Mouse (Mus musculus) forebrain, embryonic 15.5 days (tissue): Measurements from ENCODE around the gene Rgcc. TPM values are rescaled to one million over a fixed set of nuclear protein-coding genes. Genes with fewer than 3 reads are reported as not detected.

Experiments
- ATAC-seq: fragments of 200-750 bp; cut with Nextera tagmentation; replicated peaks from 2 replicates; pipeline ENCODE4 v1.8.0; 2017; ENCODE audit warnings: mild to moderate bottlenecking, moderate TSS enrichment, moderate library complexity
- H3K27ac ChIP-seq: fragments of 300-500 bp; sonication (generic); replicated peaks from 2 replicates; pipeline ENCODE4 v1.5.1; 2015; ENCODE audit warnings: mild to moderate bottlenecking, inconsistent platforms
- H3K27me3 ChIP-seq: fragments of 300-500 bp; sonication (generic); 2 replicates; pipeline ENCODE4 v1.6.1; 2015; ENCODE audit warnings: inconsistent platforms
- H3K36me3 ChIP-seq: fragments of 300-500 bp; sonication (generic); 2 replicates; pipeline ENCODE4 v1.6.1; 2015; ENCODE audit warnings: mild to moderate bottlenecking, inconsistent platforms
- H3K4me1 ChIP-seq: fragments of 300-500 bp; sonication (generic); 2 replicates; pipeline ENCODE4 v1.6.1; 2015; ENCODE audit warnings: inconsistent platforms
- H3K4me2 ChIP-seq: fragments of 300-500 bp; sonication (generic); replicated peaks from 2 replicates; pipeline ENCODE4 v1.6.1; 2015; ENCODE audit warnings: mild to moderate bottlenecking, inconsistent platforms
- H3K4me3 ChIP-seq: fragments of 300-500 bp; sonication (generic); 2 replicates; pipeline ENCODE4 v1.5.1; 2015; ENCODE audit warnings: mild to moderate bottlenecking, inconsistent platforms
- H3K9ac ChIP-seq: fragments of 300-500 bp; sonication (generic); replicated peaks from 2 replicates; pipeline ENCODE4 v1.6.1; 2015; ENCODE audit warnings: mild to moderate bottlenecking, inconsistent platforms
- H3K9me3 ChIP-seq: fragments of 300-500 bp; sonication (generic); 2 replicates; pipeline ENCODE4 v1.6.1; 2016; ENCODE audit warnings: inconsistent platforms
- WGBS: fragments of 180-500 bp; shearing (Covaris S2); methylation state at CpG from one replicate; pipeline ENCODE4 v1.1.7; 2015; ENCODE audit warnings: mixed read lengths; 5-methylcytosine and 5-hydroxymethylcytosine counted together
- polyA plus RNA-seq: library from polyadenylated mRNA; unstranded; fragments of >200 nt; fragmentation: Nextera tagmentation; extraction: Ambion mirVana; gene quantifications from 2 replicates; pipeline ENCODE4 v1.2.1, GENCODE M21; 2015

The Rgcc gene
- polyA plus RNA-seq, 1 experiment from 2014 or later = 67.3 TPM

DNA sequence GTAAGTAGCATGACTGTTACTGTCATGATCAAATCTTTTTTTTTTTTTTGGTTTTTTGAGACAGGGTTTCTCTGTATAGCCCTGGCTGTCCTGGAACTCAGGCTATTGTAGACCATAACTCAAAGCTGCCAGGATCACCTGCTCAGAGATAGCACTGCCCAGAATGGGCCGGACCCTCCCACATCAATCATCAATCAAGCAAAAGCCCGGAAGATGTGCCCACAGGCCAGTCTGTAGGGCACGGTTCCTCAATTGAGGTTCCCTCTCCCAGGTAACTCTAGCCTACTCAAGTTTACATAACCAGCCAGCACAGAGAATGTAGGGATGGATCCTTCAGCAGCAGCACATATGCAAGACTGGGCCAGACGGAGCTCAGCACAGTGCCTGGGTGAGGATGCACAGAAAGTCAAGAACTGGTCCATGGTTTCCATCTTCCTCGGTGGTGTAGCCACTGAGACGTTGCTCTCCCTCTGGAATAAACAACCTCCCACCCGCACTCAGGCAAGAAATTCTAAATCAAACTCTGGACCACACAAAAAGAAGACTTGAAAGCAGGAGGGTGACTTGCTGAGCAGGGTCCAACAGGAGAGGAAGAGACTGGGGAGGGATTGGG, 14.1 kb downstream of the Rgcc start:
- Histone ChIP-seq H3K4me1 (peaks cover 30% of the 10 kb centered on the region), H3K9ac (no peak overlapping the region), H3K9me3 (no peaks in the 10 kb centered on the region), H3K36me3 (no peaks in the 10 kb centered on the region), H3K27me3 (no peaks in the 10 kb centered on the region), H3K27ac (no peak overlapping the region), H3K4me2 (no peak overlapping the region), H3K4me3 (no peak overlapping the region)
- WGBS = 96% methylated on average over 7 of the region's 7 CpGs
- no peak for ATAC-seq

GRCm38 (mm10) chr14:79285549-79285948, 15.9 kb downstream of the Rgcc start:
- H3K9ac ChIP-seq = no peak overlapping the region
- ATAC-seq = no peak
- H3K27ac ChIP-seq = no peak overlapping the region
- H3K9me3 ChIP-seq = no peaks in the 10 kb centered on the region
- no peaks in the 10 kb centered on the region for H3K27me3 ChIP-seq
- no peak overlapping the region for H3K4me3 ChIP-seq
- peaks cover 18% of the 10 kb centered on the region for H3K4me1 ChIP-seq
- H3K4me2 ChIP-seq = no peak overlapping the region
- H3K36me3 ChIP-seq = no peaks in the 10 kb centered on the region
- 96% methylated on average over 5 of the region's 5 CpGs for WGBS

- H3K4me1 ChIP-seq = peaks cover 8% of the 10 kb centered on the region
- no peak overlapping the region for H3K27ac ChIP-seq
- no peaks in the 10 kb centered on the region for H3K36me3 ChIP-seq
- H3K4me3 ChIP-seq = no peak overlapping the region
- no peak overlapping the region for H3K4me2 ChIP-seq
- ATAC-seq = no peak
- H3K27me3 ChIP-seq = no peaks in the 10 kb centered on the region
- H3K9me3 ChIP-seq = no peaks in the 10 kb centered on the region
- WGBS = 84% methylated on average over 4 of the region's 4 CpGs
- no peak overlapping the region for H3K9ac ChIP-seq
These were observed 16.8 kb downstream of the Rgcc start for GRCm38 (mm10) chr14:79284616-79285015.

GRCm38 (mm10) chr14:79283952-79284351, 17.5 kb downstream of the Rgcc start:
- 90% methylated on average over 7 of the region's 7 CpGs for WGBS
- Histone ChIP-seq H3K9me3 (no peaks in the 10 kb centered on the region), H3K4me3 (no peak overlapping the region), H3K9ac (no peak overlapping the region), H3K36me3 (no peaks in the 10 kb centered on the region), H3K27ac (no peak overlapping the region), H3K4me1 (peaks cover 2% of the 10 kb centered on the region), H3K27me3 (no peaks in the 10 kb centered on the region), H3K4me2 (no peak overlapping the region)
- ATAC-seq = no peak

- Histone ChIP-seq H3K36me3 (no peaks in the 10 kb centered on the region), H3K4me1 (no peaks in the 10 kb centered on the region), H3K4me3 (no peak overlapping the region), H3K27me3 (no peaks in the 10 kb centered on the region), H3K4me2 (no peak overlapping the region), H3K9ac (no peak overlapping the region), H3K9me3 (no peaks in the 10 kb centered on the region), H3K27ac (no peak overlapping the region)
- ATAC-seq = no peak
- WGBS = 94% methylated on average over 9 of the region's 9 CpGs
These were observed 19.4 kb downstream of the Rgcc start for GRCm38 (mm10) chr14:79281894-79282553.

DNA sequence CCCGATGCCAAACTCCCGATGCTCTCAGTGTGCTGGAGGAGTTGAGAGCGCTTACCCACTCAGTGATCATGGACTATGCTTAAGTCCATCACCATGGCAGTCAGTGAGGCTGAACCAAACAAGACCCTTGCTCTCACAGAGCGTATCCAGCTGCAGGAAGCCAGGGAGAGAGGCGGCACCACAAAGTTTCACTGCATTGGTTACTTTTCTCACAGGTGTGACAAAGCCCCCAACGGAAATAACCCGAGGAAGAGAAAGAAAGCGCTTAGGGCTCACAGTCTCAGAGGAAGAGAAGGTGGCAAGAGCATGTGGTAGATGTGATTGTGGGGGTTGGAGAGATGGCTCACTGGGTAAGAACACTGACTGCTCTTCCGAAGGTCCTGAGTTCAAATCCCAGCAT, 21.0 kb downstream of the Rgcc start:
- H3K4me1 ChIP-seq = no peaks in the 10 kb centered on the region
- H3K27ac ChIP-seq = no peak overlapping the region
- H3K4me3 ChIP-seq = no peak overlapping the region
- H3K4me2 ChIP-seq = no peak overlapping the region
- H3K27me3 ChIP-seq = no peaks in the 10 kb centered on the region
- 91% methylated on average over 9 of the region's 9 CpGs for WGBS
- no peaks in the 10 kb centered on the region for H3K9me3 ChIP-seq
- H3K9ac ChIP-seq = no peak overlapping the region
- no peak for ATAC-seq
- no peaks in the 10 kb centered on the region for H3K36me3 ChIP-seq

DNA sequence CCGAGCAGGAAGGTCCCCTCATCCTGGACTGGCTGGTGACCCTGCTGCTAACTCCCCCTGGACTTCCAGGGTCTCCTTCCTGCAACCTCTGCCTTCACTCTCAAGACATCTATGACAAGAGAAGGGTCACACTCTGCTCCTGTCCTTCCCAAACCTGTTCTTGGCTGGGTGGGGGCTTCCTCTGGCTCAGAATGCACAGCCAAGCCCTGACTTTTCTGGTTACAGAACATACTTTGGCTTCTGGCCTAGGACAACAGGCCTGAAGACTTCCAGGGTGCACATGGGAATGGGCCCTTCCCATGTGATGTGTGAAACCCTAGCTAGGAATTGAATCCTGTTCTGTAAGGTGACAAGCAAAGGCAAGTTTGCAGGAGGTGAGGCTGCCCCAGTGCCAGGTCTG, 22.0 kb downstream of the Rgcc start:
- no peaks in the 10 kb centered on the region for H3K9me3 ChIP-seq
- no peak for ATAC-seq
- no peaks in the 10 kb centered on the region for H3K27me3 ChIP-seq
- H3K36me3 ChIP-seq = no peaks in the 10 kb centered on the region
- H3K9ac ChIP-seq = no peak overlapping the region
- 73% methylated on average over 1 of the region's 1 CpGs for WGBS
- H3K4me2 ChIP-seq = no peak overlapping the region
- no peak overlapping the region for H3K4me3 ChIP-seq
- H3K4me1 ChIP-seq = no peaks in the 10 kb centered on the region
- no peak overlapping the region for H3K27ac ChIP-seq

- no peak overlapping the region for H3K9ac ChIP-seq
- no peak for ATAC-seq
- no peaks in the 10 kb centered on the region for H3K36me3 ChIP-seq
- H3K4me3 ChIP-seq = no peak overlapping the region
- 90% methylated on average over 4 of the region's 4 CpGs for WGBS
- no peak overlapping the region for H3K4me2 ChIP-seq
- no peaks in the 10 kb centered on the region for H3K9me3 ChIP-seq
- H3K27ac ChIP-seq = no peak overlapping the region
- no peaks in the 10 kb centered on the region for H3K27me3 ChIP-seq
- H3K4me1 ChIP-seq = no peaks in the 10 kb centered on the region
These were observed 22.5 kb downstream of the Rgcc start for GRCm38 (mm10) chr14:79278927-79279326.

DNA sequence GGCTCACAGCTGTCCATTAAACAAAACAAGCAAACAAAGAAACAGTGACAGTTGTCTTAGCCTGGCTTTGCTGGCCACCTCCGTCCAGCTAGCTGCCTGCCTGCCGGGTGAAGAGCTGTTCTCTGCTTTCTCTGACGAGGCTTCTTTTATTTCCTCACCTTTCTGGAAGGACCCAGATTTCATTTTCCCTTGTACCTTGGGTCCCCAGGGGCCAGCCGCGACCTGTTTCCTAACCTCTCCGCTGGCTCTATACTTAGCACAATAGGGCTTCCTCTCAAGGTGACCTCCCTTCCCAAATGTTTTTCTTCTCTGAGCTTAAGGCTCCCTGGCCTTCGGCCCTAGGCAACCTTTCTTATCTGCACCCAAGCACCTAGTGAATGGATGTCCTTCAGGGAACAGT, 23.5 kb downstream of the Rgcc start:
- H3K9me3 ChIP-seq = no peaks in the 10 kb centered on the region
- ATAC-seq = no peak
- H3K27me3 ChIP-seq = no peaks in the 10 kb centered on the region
- no peak overlapping the region for H3K4me3 ChIP-seq
- H3K4me2 ChIP-seq = no peak overlapping the region
- no peak overlapping the region for H3K27ac ChIP-seq
- no peaks in the 10 kb centered on the region for H3K36me3 ChIP-seq
- no peak overlapping the region for H3K9ac ChIP-seq
- H3K4me1 ChIP-seq = no peaks in the 10 kb centered on the region; the same call in 1 of the 2 replicates
- WGBS = 46% methylated on average over 7 of the region's 7 CpGs

- WGBS = 81% methylated on average over 8 of the region's 8 CpGs
- Histone ChIP-seq H3K9me3 (no peaks in the 10 kb centered on the region), H3K27ac (no peak overlapping the region), H3K4me2 (no peak overlapping the region), H3K27me3 (no peaks in the 10 kb centered on the region), H3K9ac (no peak overlapping the region), H3K36me3 (no peaks in the 10 kb centered on the region), H3K4me3 (no peak overlapping the region), H3K4me1 (no peaks in the 10 kb centered on the region; the same call in 1 of the 2 replicates)
- no peak for ATAC-seq
These were observed 25.5 kb downstream of the Rgcc start for GRCm38 (mm10) chr14:79275870-79276395.

DNA sequence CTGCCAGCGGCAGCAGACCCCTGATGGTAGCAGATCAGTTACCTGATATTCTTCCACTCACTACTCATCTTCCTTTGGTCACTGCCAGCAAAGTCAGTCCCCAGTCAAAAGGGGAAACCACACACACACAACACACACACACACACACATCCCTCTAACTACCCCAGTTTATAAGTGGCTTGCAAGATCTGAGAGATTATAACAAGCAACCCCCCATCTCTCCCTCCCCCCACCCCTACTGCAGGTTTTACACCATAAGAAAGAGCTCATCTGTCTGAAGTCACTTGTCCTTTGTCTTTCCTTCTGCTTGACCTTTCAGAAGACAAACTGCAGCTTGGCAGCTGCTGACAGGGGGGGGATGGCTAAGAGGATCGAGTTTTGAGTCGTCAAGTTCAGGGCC, 26.0 kb downstream of the Rgcc start:
- H3K27ac ChIP-seq = no peak overlapping the region
- 43% methylated on average over 3 of the region's 3 CpGs for WGBS
- H3K36me3 ChIP-seq = no peaks in the 10 kb centered on the region
- H3K4me3 ChIP-seq = no peak overlapping the region
- no peak overlapping the region for H3K4me2 ChIP-seq
- no peaks in the 10 kb centered on the region for H3K27me3 ChIP-seq
- no peak for ATAC-seq
- no peak overlapping the region for H3K9ac ChIP-seq
- H3K4me1 ChIP-seq = no peaks in the 10 kb centered on the region; the same call in 1 of the 2 replicates
- H3K9me3 ChIP-seq = no peaks in the 10 kb centered on the region

- H3K27me3 ChIP-seq = no peaks in the 10 kb centered on the region
- H3K4me2 ChIP-seq = no peak overlapping the region
- 67% methylated on average over 15 of the region's 15 CpGs for WGBS
- no peaks in the 10 kb centered on the region; the same call in 1 of the 2 replicates for H3K4me1 ChIP-seq
- 0 out of 2 replicates have a peak, but pooled peaks have one; percentile 51 for ATAC-seq
- H3K36me3 ChIP-seq = no peaks in the 10 kb centered on the region
- no peaks in the 10 kb centered on the region for H3K9me3 ChIP-seq
- H3K4me3 ChIP-seq = no peak overlapping the region
- 0 out of 2 replicates have a peak overlapping the region, but pooled peaks have one; percentile 11 for H3K27ac ChIP-seq
- no peak overlapping the region for H3K9ac ChIP-seq
These were observed 27.6 kb downstream of the Rgcc start for GRCm38 (mm10) chr14:79273697-79274477.
